In genomic region chr13:70336069-70336468, GRCm38 (mm10) we compare ENCODE assay signal across 24 mouse cellular contexts.
DNase-seq lines count a peak whose midpoint lies in the region; ATAC-seq and TF ChIP-seq lines count a peak whose summit lies in the region.
"Had no signal": no experiment of that assay in that cellular context is flagged by ENCODE, and none has a peak within 500 bp of the region (broad histone marks: within the 10 kb centered on the region; RNA-seq: fewer than 3 reads in every experiment).

No protein-coding gene starts in this region.

- peak; percentile 50 for DNase-seq in forebrain, embryonic 14.5 days (ENCODE audit: low spot score)
- peak; percentile 92 for DNase-seq in lung, embryonic 14.5 days
- no peak for DNase-seq in lung, postnatal 36 days
- no peak for DNase-seq in neural tube, embryonic 10.5 days (ENCODE audit: extremely low spot score, low spot score)
- no peak for DNase-seq in kidney, adult 2 months
- DNase-seq: adrenal gland, postnatal 36 days; cerebellum, adult 18-20 months; cerebellum, postnatal 25 days; heart, postnatal 4 days; kidney, adult 9 months; kidney, postnatal 14 days; right cerebral cortex, postnatal 25 days; spleen, adult 18-20 months; thymus, postnatal 14 days had no signal

- WGBS in forebrain, embryonic 14.5 days, result 56% methylated on average over 4 of the region's 4 CpGs
- WGBS in forebrain, embryonic 13.5 days, result 70% methylated on average over 4 of the region's 4 CpGs
- 23% methylated on average over 4 of the region's 4 CpGs for WGBS in lung, embryonic 14.5 days
- 49% methylated on average over 4 of the region's 4 CpGs for WGBS in neural tube, embryonic 14.5 days
- WGBS in kidney, adult 2 months, result 54% methylated on average over 4 of the region's 4 CpGs

- no peak overlapping the region for H3K9ac ChIP-seq in forebrain, embryonic 14.5 days (ENCODE audit: low read length)
- H3K9ac ChIP-seq in forebrain, embryonic 13.5 days, result no peak overlapping the region
- H3K9ac ChIP-seq in lung, embryonic 14.5 days, result no peak overlapping the region
- no peak overlapping the region for H3K9ac ChIP-seq in neural tube, embryonic 14.5 days (replicated peaks; ENCODE audit: low read depth, low read length)
- H3K9ac ChIP-seq: embryonic facial prominence, embryonic 13.5 days; hindbrain, embryonic 15.5 days; intestine, embryonic 15.5 days; limb, embryonic 12.5 days; liver, embryonic 14.5 days had no signal

- H3K36me3 ChIP-seq in forebrain, embryonic 14.5 days (ENCODE audit: control insufficient read depth, insufficient read depth, low read length), result no peaks in the 10 kb centered on the region
- no peaks in the 10 kb centered on the region for H3K36me3 ChIP-seq in forebrain, embryonic 13.5 days (ENCODE audit: poor library complexity, severe bottlenecking)
- no peaks in the 10 kb centered on the region for H3K36me3 ChIP-seq in lung, embryonic 14.5 days (ENCODE audit: insufficient read depth)
- no peaks in the 10 kb centered on the region for H3K36me3 ChIP-seq in neural tube, embryonic 14.5 days (ENCODE audit: control insufficient read depth, insufficient read depth, low read length)
- H3K36me3 ChIP-seq in kidney, adult 2 months (ENCODE audit: control insufficient read depth, insufficient read depth, low read length), result no peaks in the 10 kb centered on the region
- H3K36me3 ChIP-seq: embryonic facial prominence, embryonic 13.5 days; heart, embryonic 10.5 days; hindbrain, embryonic 15.5 days; intestine, embryonic 15.5 days; limb, embryonic 12.5 days; midbrain, embryonic 10.5 days had no signal

- no peak for TF ChIP-seq POLR2A in kidney, adult 2 months (IDR thresholded peaks at IDR 0.05; ENCODE audit: low read depth, low read length)

- H3K9me3 ChIP-seq in forebrain, embryonic 14.5 days (replicated peaks; ENCODE audit: control insufficient read depth, low read length), result no peaks in the 10 kb centered on the region
- no peaks in the 10 kb centered on the region for H3K9me3 ChIP-seq in forebrain, embryonic 13.5 days (replicated peaks)
- no peaks in the 10 kb centered on the region for H3K9me3 ChIP-seq in lung, embryonic 14.5 days (ENCODE audit: low read depth, low read length)
- no peaks in the 10 kb centered on the region for H3K9me3 ChIP-seq in neural tube, embryonic 14.5 days (ENCODE audit: control insufficient read depth, low read length)
- H3K9me3 ChIP-seq: embryonic facial prominence, embryonic 13.5 days; heart, embryonic 10.5 days; hindbrain, embryonic 15.5 days; intestine, embryonic 15.5 days; limb, embryonic 12.5 days; midbrain, embryonic 10.5 days had no signal

- TF ChIP-seq CTCF in lung, embryonic 14.5 days (IDR thresholded peaks at IDR 0.05; ENCODE audit: low read depth), result no peak
- no peak for TF ChIP-seq CTCF in kidney, adult 2 months (conservative IDR thresholded peaks at IDR 0.05; ENCODE audit: insufficient read depth, insufficient read length, low read depth, low read length)

- no peak overlapping the region for H3K4me3 ChIP-seq in forebrain, embryonic 14.5 days (ENCODE audit: low read depth, low read length)
- no peak overlapping the region for H3K4me3 ChIP-seq in forebrain, embryonic 13.5 days
- no peak overlapping the region for H3K4me3 ChIP-seq in lung, embryonic 14.5 days (ENCODE audit: low read depth, low read length)
- no peak overlapping the region for H3K4me3 ChIP-seq in neural tube, embryonic 14.5 days (ENCODE audit: low read depth, low read length)
- H3K4me3 ChIP-seq in kidney, adult 2 months (ENCODE audit: insufficient read depth, low read depth, low read length), result no peak overlapping the region
- H3K4me3 ChIP-seq: embryonic facial prominence, embryonic 13.5 days; heart, embryonic 10.5 days; hindbrain, embryonic 15.5 days; intestine, embryonic 15.5 days; limb, embryonic 12.5 days; midbrain, embryonic 10.5 days had no signal

- H3K4me2 ChIP-seq in forebrain, embryonic 14.5 days (ENCODE audit: low read length), result no peak overlapping the region
- H3K4me2 ChIP-seq in forebrain, embryonic 13.5 days, result no peak overlapping the region
- H3K4me2 ChIP-seq in lung, embryonic 14.5 days, result no peak overlapping the region
- H3K4me2 ChIP-seq in neural tube, embryonic 14.5 days (ENCODE audit: low read depth, low read length), result no peak overlapping the region
- H3K4me2 ChIP-seq: embryonic facial prominence, embryonic 13.5 days; hindbrain, embryonic 15.5 days; intestine, embryonic 15.5 days; limb, embryonic 12.5 days had no signal

- H3K4me1 ChIP-seq in forebrain, embryonic 14.5 days (ENCODE audit: control insufficient read depth, insufficient read depth, low read length), result no peaks in the 10 kb centered on the region
- H3K4me1 ChIP-seq in forebrain, embryonic 13.5 days, result peaks cover 9% of the 10 kb centered on the region; the same call in 1 of the 2 replicates
- H3K4me1 ChIP-seq in lung, embryonic 14.5 days (ENCODE audit: insufficient read depth), result peaks cover 15% of the 10 kb centered on the region
- peaks cover 6% of the 10 kb centered on the region; the same call in 1 of the 2 replicates for H3K4me1 ChIP-seq in neural tube, embryonic 14.5 days (ENCODE audit: control insufficient read depth, insufficient read depth, low read length)
- H3K4me1 ChIP-seq in kidney, adult 2 months (ENCODE audit: control insufficient read depth, insufficient read depth, low read length), result no peaks in the 10 kb centered on the region
- H3K4me1 ChIP-seq: heart, embryonic 10.5 days; intestine, embryonic 15.5 days had no signal

- ATAC-seq in forebrain, embryonic 14.5 days, result no peak
- ATAC-seq in forebrain, embryonic 13.5 days, result no peak
- peak; percentile 95 for ATAC-seq in lung, embryonic 14.5 days (ENCODE audit: insufficient read depth)
- no peak for ATAC-seq in neural tube, embryonic 14.5 days (ENCODE audit: low read depth)
- ATAC-seq: CD4-positive, CD25-positive, alpha-beta regulatory T cell, adult 4 months; intestine, embryonic 15.5 days had no signal

- H3K27me3 ChIP-seq in forebrain, embryonic 14.5 days (replicated peaks; ENCODE audit: control insufficient read depth, insufficient read depth, low read length), result no peaks in the 10 kb centered on the region
- H3K27me3 ChIP-seq in forebrain, embryonic 13.5 days, result no peaks in the 10 kb centered on the region
- no peaks in the 10 kb centered on the region for H3K27me3 ChIP-seq in lung, embryonic 14.5 days (ENCODE audit: insufficient read depth, low read length)
- no peaks in the 10 kb centered on the region for H3K27me3 ChIP-seq in neural tube, embryonic 14.5 days (ENCODE audit: control insufficient read depth, insufficient read depth, low read length)
- H3K27me3 ChIP-seq in kidney, adult 2 months (replicated peaks; ENCODE audit: control insufficient read depth, insufficient read depth, low read length), result no peaks in the 10 kb centered on the region
- H3K27me3 ChIP-seq: embryonic facial prominence, embryonic 13.5 days; hindbrain, embryonic 15.5 days; intestine, embryonic 15.5 days; limb, embryonic 12.5 days had no signal

- H3K27ac ChIP-seq in forebrain, embryonic 14.5 days (ENCODE audit: low read depth, low read length), result no peak overlapping the region
- no peak overlapping the region for H3K27ac ChIP-seq in forebrain, embryonic 13.5 days
- H3K27ac ChIP-seq in lung, embryonic 14.5 days (ENCODE audit: low read depth), result peak overlapping the region; percentile 70; the same call in 1 of the 2 replicates
- peak overlapping the region; percentile 44; the same call in 1 of the 2 replicates for H3K27ac ChIP-seq in neural tube, embryonic 14.5 days (ENCODE audit: low read depth, low read length)
- no peak overlapping the region for H3K27ac ChIP-seq in kidney, adult 2 months (ENCODE audit: insufficient read depth, low read depth, low read length)
- H3K27ac ChIP-seq: embryonic facial prominence, embryonic 13.5 days; heart, embryonic 10.5 days; hindbrain, embryonic 15.5 days; intestine, embryonic 15.5 days; liver, embryonic 14.5 days; midbrain, embryonic 10.5 days had no signal

Comparison
In these comparisons a context has a peak if more than half of its experiments do, and no peak if none do; other contexts are left out.
1. DNase-seq: peak in forebrain, embryonic 14.5 days (single experiment) and lung, embryonic 14.5 days (single experiment); none in lung, postnatal 36 days (single experiment), neural tube, embryonic 10.5 days (single experiment) and kidney, adult 2 months (single experiment).
2. H3K27ac ChIP-seq: peak in lung, embryonic 14.5 days (single experiment) and neural tube, embryonic 14.5 days (single experiment); none in forebrain, embryonic 14.5 days (single experiment), forebrain, embryonic 13.5 days (single experiment) and kidney, adult 2 months (single experiment).